Mouse (Mus musculus) megakaryocyte, embryonic 14.5 days (primary cell): ENCODE results near the gene Ffar1.

Experiments used
- FLI1 ChIP-seq: IDR thresholded peaks from 2 replicates; pipeline ENCODE4 v1.6.1; 2012; ENCODE audit warnings: low read length, inconsistent platforms, mixed read lengths
- GATA1 ChIP-seq: IDR thresholded peaks from 3 replicates; pipeline ENCODE4 v1.6.1; 2012; ENCODE audit warnings: mixed read lengths, low read length, inconsistent platforms, borderline replicate concordance

GRCm38 (mm10) chr7:30820131-30820530, 41.2 kb downstream of the Ffar1 start:
- no peak for TF ChIP-seq GATA1
- no peak for TF ChIP-seq FLI1
